Mouse (Mus musculus) brain, embryonic 14.5 days (tissue): Measurements from ENCODE around the gene Ctnna2.

Experiments
- CTCF ChIP-seq: fragments of 200-500 bp; IDR thresholded peaks from 2 replicates; pipeline ENCODE4 v1.5.1; 2012; ENCODE audit warnings: inconsistent platforms, mild to moderate bottlenecking, moderate library complexity, borderline replicate concordance; ENCODE audit not compliant: insufficient read depth, insufficient read length; ENCODE audit errors: extremely low read depth
- POLR2A ChIP-seq: fragments of 200-500 bp; IDR thresholded peaks from 2 replicates; pipeline ENCODE4 v1.6.1; 2012; ENCODE audit warnings: mild to moderate bottlenecking, inconsistent platforms, borderline replicate concordance; ENCODE audit not compliant: poor library complexity, insufficient read depth, insufficient read length, severe bottlenecking; ENCODE audit errors: extremely low read depth

DNA sequence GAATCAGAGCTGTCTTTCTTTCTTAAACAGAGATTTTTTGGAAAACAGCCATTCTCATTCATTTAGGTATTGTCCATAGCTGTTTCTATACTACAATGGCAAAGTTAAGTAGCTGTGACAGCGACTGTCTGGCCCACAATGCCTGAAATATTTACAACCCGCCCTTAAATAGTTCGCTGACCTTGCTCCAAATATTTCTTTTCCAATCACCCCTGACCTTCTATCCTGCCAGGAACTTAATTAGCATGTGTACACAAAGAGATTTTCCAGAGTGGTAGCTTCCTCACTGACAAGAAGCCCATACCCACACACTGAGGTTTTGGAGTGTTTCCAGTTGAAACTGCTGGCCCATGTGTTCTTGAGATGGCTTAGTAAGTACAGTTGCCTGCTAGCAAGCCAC lies 928.8 kb downstream of the Ctnna2 start:
- TF ChIP-seq CTCF (no peak), POLR2A (no peak)
